Mouse (Mus musculus): Measurements from ENCODE around the gene Trabd2b.

DNA sequence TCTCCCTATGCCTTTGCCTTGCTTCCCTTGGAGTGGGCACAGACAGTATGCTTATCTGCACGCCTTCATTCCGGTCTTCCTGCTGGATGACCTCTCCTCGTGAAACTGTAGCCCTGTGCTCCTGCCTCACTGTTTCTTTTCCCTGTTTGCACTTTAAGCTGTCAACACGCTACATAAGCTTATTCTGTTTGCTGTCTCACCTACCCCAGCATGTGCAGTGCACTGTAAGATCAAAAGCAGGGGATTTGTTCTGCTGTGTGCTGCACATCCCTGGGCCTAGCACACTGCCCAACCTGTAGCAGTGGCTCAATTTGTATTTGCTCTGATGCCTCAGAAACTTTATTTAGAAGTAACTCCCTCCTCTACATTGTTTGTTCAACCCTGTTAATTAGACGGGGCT, 79.5 kb downstream of the Trabd2b start:
- TF ChIP-seq MEF2A (IDR thresholded peaks at IDR 0.05; ENCODE audit: extremely low read depth, insufficient replicate concordance, low read depth, low read length, poor library complexity, severe bottlenecking) (no peak), CTCF (IDR thresholded peaks at IDR 0.05 in 2 of 3, conservative IDR thresholded peaks at IDR 0.05 in 1 of 3; ENCODE audit: control insufficient read depth in 1 of 3, insufficient read depth in 1 of 3, low read depth in 2 of 3, low read length in 3 of 3, poor library complexity in 1 of 3, severe bottlenecking in 1 of 3) (no peak), POLR2A (IDR thresholded peaks at IDR 0.05; ENCODE audit: control insufficient read depth in 1 of 2, insufficient read depth in 1 of 2, low read depth in 1 of 2, low read length in 2 of 2, poor library complexity in 1 of 2) (no peak), TCF12 (IDR thresholded peaks at IDR 0.05; ENCODE audit: low read depth, low read length) (no peak), E2F4 (IDR thresholded peaks at IDR 0.05; ENCODE audit: borderline replicate concordance, low read depth, low read length) (no peak), ETS1 (IDR thresholded peaks at IDR 0.05; ENCODE audit: low read depth, low read length) (no peak), EP300 (IDR thresholded peaks at IDR 0.05; ENCODE audit: low read depth in 1 of 2, low read length in 2 of 2) (no peak), GATA1 (IDR thresholded peaks at IDR 0.05; ENCODE audit: low read depth, low read length) (no peak)
